Mouse (Mus musculus): ENCODE results near the gene Hnrnpk.
"Not testable (repeated sequence)": the region's sequence is repeated elsewhere in the genome, so short reads cannot be mapped to it uniquely, and the experiment has no call there.

Hnrnpk gene

DNA sequence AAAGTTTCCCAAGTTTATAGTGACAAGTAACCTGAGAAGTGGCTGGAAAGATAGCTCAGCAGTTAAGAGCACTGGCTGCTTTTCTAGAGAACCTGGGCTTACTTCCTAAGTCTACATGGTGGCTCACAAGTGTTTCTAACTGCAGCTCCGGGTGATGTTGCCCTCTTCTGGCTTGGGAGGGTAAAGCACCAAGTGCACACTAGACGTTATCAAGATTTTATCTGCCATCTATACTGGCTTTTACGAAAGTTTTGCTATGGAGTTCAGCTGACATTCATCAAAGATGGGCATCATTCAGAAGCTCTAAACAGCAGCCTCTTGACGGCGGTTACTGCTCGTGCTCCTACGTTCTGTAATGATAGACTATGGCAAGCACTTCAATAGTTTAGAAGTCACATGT is 15.2 kb downstream of the Hnrnpk start:
- DNase-seq: peak; percentile 85 to 89

DNA sequence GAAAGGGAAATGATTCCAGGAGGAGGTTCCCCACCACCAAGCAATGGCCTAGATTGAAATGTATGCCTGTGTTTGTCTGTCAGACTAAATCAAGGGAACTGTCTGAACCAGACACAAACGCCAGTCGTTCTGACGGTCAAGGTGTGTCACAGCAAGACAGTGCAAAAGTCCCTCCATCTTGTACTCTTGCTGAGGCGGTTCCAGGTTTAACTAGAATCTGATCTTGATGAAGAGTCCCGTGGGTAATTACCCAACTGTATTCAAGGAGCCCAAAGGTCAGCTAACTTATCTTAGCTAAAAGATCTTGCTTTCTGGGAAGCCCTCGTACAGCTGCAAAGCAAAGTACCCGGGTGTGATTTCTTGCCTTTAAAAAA is 17.6 kb downstream of the Hnrnpk start:
- no peak for DNase-seq

DNA sequence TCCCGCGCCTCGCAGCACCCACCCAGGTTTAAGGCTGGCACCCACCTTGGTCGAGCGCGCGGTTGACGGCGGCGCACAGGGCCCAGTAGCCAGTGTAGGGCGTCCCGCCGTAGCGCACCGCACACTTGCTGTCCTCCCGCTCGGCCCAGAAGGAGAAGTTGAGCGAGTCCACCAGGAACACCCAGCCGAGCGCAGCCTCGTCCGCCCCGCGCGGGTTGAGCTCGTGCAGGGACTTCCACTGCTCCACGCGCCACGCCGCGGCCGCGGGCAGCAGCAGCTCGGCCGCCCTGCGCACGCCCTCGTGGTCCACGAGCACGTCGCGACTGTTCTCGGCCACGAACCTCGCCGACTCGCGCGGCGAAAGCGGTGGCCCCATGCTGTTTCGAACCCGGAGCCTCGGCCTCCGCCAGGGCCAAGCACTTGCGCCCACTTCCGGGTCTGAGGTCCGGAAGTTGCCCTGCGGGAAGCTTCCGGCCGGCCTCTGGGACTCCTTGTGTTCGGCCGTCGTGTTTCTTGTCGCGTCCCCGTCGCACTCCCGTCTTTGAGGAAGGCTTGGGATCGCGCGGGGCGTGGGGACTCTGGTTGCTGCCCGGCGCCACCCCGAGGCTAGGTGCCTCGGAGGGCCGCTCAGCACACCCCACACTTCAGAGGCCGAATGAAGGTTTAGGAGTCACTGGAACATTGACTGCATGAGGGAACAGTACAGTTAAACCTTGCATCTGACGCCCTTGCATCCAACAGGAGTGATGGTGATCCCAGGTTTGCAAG is 18.2 kb downstream of the Hnrnpk start, which contains the start of gene 2210016F16Rik:
2210016F16Rik (minus strand) TSS at position 447 of the 768 bp plus-strand sequence.
- DNase-seq: peak; percentile 81 to 82

GRCm38 (mm10) chr13:58384371-58384770 is 18.8 kb downstream of the Hnrnpk start:
- no peak for DNase-seq

DNA sequence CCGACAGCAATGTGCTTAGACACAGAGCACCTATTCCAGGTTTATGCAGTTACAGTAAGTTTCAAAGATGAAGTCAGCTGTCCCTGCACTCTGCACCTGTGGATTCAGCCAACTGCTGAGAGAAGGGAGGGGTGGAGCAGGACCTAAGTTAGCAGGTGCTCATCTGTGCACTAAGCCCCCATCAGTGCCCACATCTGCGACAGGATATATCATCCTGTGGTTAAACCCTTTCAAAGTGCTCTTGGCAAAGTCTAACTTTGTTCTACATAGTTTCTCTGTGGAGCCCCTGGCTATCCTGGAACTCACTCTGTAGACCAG is 30.0 kb downstream of the Hnrnpk start:
- no peak for DNase-seq

DNA sequence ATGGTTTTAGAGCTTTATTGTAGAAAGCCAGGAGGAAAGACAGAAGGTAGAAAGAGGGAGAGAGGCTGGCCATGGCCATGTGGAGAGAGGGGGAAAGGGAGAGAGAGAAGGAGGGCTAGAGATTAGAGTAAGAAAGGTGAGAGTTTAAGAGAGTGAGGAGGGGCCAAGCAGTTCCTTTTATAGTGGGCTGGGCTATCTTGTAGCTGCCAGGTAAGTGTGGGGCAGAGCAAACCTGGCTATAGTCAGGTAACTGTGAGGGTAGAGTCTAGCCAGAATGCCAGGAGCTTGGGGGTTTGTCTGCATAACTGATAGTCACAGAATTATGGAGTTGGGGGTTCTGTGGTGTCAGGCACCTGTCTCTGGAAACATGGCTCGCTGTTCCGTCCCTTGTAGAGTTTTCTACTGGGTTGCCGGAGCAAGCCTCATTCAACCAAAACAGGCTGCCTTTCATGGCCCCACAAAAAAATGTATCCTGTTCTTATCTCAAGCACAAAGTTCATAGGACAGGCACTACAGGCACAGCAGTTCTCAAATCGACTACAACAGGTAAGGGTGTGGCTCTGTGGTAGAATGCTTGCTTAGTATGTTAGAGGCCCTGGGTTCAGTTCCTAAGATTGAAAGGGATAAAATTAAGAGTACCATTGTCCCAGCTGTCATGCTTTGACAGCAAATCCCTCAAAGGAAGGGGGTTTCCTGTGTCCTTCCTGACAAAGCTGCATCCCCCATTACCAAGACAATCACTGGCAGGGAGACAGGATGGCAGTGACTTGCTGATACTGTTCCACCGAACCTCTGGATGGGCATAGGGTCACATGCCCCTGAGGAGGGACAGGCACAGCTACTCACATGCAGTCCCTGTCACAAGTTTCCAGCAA is 30.6 kb downstream of the Hnrnpk start:
- no peak for DNase-seq

DNA sequence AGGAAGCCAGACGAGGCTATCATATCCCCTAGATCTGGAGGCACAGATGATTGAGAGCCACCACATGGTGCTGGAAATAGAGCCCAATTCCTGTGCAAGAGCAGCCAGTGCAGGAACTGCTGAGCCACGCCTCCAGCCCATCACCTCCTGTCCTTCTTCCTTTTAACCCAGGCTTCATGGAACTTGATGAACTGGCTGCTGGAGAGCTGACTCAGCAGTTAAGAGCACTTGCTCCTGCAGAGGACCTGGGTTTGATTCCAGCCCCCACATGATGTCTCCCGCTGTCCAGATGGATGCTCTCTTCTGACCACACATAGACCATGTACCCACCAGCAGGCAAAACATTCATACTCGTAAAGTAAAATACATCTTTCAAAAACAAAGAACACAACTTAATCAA is 34.3 kb downstream of the Hnrnpk start:
- no peak for DNase-seq

DNA sequence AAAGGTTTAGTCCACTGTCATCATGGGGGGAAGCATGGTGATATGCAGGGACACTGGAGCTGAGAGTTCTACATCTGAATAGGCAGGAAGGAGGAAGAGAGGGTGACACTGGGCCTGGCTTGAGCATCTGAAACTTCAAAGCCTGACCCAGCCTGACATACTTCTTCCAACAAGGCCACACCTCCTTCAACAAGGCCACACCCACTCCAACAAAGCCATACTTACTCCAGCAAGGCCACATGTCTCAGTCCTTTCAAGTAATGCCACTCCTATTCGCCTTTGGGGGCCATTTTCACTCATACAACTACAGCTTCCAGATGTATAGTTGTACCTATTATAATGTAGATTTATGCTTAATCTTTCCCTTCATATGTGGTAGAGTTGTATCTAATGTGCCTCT is 35.5 kb downstream of the Hnrnpk start:
- no peak for DNase-seq

DNA sequence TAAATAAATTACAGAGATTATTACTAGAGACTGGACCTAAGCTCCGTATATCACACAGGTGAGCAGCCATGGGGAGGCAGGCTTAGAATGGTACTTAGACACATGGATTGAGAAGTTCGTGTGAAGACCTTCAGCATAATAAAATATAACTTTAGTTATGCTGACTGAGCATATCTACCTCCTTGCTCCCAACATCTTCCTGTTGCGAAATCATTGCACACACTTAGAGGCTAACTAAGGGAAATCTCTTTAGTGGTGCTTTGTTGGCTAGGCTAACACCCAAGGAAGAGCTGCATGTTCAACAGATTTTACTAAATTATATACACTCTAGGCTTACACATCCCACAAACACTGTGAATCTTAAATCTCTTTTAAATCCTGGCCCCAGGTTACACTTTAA is 36.8 kb downstream of the Hnrnpk start:
- no peak for DNase-seq

GRCm38 (mm10) chr13:58365179-58365578 is 38.0 kb downstream of the Hnrnpk start:
- not testable (repeated sequence) for DNase-seq

DNA sequence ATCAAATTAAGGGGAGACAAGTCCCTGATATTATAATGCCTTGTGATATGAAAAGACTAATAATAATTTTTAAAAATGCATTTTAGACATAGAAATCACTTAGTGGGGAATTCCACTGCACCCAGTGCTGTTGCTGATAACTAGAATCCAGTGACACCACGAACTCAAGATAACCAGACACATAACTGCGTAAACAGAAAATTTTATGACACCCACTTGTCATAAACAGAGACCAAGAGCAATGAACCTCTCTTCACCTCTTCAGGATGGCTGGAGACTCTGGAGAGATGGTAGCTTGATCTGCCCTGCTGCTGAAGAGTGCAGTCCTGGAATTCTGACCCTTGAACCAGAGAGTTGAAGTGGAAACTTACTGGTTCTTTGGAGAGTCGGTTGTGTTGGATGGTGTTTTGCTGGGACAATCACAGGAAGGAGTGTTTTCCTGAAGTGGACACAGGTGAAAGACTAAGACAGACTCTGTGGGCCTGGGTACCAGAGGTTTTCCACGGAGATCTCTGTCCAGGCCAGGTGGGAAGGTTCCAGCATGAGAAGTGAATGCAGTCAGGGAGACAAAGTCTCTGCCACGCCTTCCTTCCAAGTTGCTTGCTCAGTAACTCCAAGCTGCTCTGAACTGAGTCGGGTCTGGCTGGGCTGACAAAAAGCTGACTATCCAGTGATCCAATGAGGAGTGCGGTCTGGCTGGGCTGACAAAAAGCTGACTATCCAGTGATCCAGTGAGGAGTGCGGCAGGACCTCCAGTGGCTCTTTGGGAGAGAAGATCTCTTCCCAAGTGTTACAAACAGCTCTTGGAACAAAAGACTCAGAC is 38.6 kb downstream of the Hnrnpk start:
- no peak for DNase-seq

- no peak for DNase-seq
Measured at GRCm38 (mm10) chr13:58359304-58359653, 43.9 kb downstream of the Hnrnpk start.

DNA sequence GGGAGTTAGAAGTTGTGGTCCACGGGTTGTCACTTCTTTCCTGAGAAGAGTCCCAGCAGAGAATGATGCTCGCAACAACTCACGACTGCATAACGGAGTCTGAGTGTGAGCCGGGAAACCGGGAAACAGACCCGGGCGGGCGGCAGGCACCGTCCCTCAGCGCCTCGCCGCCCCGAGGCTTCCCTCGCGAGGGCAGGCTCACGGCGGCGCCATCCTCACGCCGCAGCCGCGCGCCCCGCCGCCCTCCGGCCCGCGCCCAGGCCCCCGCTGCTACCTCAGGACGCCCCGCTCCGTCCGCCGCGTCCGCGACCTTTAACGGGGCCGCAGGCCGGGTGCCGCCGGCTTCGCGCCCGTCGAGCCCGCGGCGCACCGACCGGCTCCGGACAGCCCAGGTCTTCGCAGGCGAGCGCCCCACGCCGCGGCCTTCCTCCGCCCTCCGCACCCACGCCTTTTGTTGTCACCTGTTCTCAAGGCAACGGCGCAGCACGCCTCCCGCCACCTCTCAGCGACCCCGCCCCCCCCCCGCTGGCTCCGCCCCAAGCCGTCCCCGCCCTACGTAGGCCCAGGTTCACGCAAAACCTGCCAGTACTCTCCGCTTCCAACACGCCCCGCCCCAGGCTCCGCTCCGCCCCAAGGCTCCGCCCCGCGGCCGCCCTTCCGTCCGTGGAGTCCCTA is 44.4 kb downstream of the Hnrnpk start, which contains the start of gene Kif27:
Kif27 (minus strand) TSS at position 494 of the 675 bp plus-strand sequence.
- peak; percentile 77 to 85 for DNase-seq

DNA sequence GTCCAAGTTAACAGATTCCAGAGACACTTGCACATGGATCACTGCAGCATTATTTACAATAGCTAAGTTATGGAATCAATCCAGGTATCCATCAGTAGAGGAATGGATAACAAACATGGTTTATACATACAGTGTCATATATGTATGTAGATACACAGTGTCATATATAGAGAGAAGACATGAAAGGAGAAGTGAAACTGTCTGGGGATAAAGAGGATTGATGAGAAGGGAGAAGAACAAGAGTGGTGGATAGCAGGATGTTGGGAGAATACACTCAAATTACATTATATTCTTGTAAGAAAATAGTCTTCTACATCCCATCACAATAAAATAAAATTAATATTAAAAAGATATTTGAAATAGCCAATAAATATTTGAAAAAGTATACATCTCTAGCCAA is 50.1 kb downstream of the Hnrnpk start:
- no peak for DNase-seq

GRCm38 (mm10) chr13:58350606-58351005 is 52.5 kb downstream of the Hnrnpk start:
- no peak for DNase-seq

DNA sequence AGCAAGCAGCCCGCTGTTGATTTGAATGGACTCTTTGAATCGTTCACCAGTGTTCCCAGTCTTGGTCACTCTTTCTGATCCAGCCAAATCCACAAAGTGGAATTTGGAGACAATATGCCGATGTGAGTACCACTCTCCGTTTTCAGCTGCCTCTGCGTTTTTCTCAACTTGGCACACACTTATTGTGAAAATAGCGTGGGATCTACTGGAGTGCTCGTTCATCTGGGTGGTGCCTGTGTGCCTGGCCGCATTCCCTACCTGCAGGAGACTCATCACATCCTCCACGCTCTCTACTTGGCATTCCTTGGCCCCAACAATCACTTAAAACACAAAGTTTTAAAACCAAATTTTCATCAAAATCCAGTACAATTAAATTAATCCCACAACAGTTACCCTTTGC is 58.6 kb downstream of the Hnrnpk start:
- DNase-seq: no peak
